Mouse (Mus musculus) monocyte, adult 59 days (primary cell): ENCODE measurements around the gene Olfr980. TPM values are rescaled to one million over a fixed set of nuclear protein-coding genes. Genes with fewer than 3 reads are reported as not detected.

Experiments
- total RNA-seq, 2 experiments: library from RNA; stranded (reverse); gene quantifications; one replicate each; pipeline ENCODE4 v1.2.4; 2023

The Olfr980 gene
- total RNA-seq, result not detected

DNA sequence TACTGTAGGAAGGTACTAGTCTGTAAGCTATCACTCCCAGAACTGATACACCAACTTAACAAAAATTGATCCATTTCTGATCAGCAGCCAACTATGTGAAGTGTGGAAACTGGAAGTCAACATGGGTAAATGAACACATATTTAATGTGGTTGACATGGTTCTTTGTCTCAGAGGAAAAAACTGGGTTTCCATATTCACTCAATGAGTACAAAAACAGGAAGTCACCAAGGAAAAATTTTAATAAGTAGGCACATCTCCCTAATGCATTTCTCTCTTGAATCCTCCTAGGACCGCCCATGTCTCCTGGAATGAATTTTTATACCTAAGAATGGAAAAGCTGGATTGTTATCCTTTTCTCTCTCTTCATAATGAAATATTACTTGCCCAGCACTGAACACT lies at the start of gene Olfr980:
Olfr980 (minus strand) TSS at position 101 of the 400 bp plus-strand sequence.

DNA sequence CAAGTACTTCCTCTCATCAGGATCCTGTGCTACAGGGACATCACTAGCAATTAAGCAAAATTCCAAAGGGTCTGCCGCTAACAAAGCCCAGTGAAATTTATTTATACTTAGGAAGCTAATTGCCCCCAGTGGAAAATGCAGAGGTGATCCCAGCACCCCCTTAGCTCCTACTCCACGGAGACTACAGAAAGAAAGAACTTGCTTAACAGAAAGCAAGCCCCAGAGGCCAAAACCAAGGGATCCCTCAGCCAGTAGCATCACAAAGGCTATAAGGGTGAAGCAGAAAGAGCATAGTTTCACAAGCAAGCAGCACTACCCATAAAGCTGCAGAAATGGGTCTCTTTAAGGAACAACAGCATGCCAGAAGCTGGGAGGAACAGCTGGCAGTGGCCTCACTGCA lies 11.8 kb upstream of the Olfr980 start, which contains the start of gene Olfr981:
Olfr981 (plus strand) TSS at position 301 of the 400 bp plus-strand sequence.

DNA sequence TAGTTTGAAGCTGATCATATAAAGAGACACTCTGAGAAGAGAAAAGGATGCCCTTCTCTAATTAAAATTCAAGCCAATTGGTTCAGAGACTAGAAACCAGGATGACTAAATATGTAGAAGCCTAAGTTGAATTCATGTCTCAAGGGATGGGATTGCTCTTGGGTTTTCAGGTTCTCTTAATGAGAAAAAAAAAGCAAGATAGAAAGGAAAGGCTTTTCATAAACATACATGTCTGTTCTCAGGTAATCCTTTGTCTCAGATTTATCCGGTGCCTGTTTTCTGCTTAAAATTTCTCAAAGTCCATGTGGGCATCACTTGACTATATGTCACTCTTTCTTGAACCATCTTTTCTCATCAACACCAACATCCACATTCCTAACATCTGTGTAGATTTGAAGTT lies 6.0 kb downstream of the Olfr980 start, which contains the start of gene Olfr979:
Olfr979 (minus strand) TSS at position 101 of the 400 bp plus-strand sequence.

DNA sequence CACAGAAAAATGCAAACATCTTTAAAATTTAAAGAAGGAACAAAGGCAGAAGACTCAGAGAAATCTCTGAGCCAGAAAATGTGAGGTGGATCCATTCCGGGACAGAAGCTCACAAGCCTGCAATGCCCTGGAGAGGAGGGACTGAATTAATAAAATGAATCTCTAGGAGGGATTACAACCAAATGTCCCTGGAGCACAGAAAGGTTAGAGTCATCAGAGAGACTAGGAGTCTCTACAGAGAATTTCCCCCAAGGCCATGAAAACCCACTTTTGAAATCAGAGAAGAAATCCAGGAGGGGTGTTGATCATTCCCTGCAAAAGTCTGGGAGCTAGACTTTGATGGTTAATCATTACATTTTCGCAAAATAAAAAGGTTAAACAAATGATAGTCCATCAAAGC lies 17.6 kb downstream of the Olfr980 start, which contains the start of gene Olfr978:
Olfr978 (plus strand) TSS at position 301 of the 400 bp plus-strand sequence.

DNA sequence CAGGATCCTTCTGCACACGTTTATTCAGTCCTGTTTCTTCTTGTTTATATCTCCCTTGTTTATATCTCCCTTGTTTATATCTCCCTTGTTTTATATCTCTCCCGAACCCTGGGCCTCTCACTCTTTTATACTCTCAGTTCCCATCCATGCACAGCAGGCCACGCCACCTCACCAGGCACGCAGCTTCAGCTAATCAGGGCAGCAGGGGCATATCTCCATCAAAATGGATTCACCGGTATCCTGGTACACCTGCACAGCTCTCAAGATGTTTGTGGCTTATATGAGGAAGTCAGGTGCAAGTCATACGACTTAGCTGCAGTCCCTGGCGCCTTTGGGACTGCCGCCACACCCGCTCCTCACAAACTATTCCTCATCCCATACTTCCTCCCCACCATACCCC lies 48.3 kb downstream of the Olfr980 start, which contains the start of gene Olfr976:
Olfr976 (minus strand) TSS at position 101 of the 400 bp plus-strand sequence.

Other genes starting within 250 kb of the Olfr980 start
- gene Olfr968, start 226.3 kb downstream of the Olfr980 start, total RNA-seq, result not detected
- not detected for gene Olfr969, start 218.6 kb downstream of the Olfr980 start, total RNA-seq
- not detected for gene Olfr970, start 200.7 kb downstream of the Olfr980 start, total RNA-seq
- gene Olfr971, start 172.7 kb downstream of the Olfr980 start, total RNA-seq, result not detected
- not detected for gene Olfr972, start 143.2 kb downstream of the Olfr980 start, total RNA-seq
- not detected for gene Olfr229, start 102.2 kb downstream of the Olfr980 start, total RNA-seq
- gene Olfr974, start 72.1 kb downstream of the Olfr980 start, total RNA-seq, result not detected
- not detected for gene Olfr975, start 57.5 kb downstream of the Olfr980 start, total RNA-seq
- gene Olfr976, start 48.4 kb downstream of the Olfr980 start, total RNA-seq, result not detected
- not detected for gene Olfr978, start 17.5 kb downstream of the Olfr980 start, total RNA-seq
- gene Olfr979, start 6.1 kb downstream of the Olfr980 start, total RNA-seq, result not detected
- not detected for gene Olfr981, start 11.9 kb upstream of the Olfr980 start, total RNA-seq
- not detected for gene Olfr982, start 64.2 kb upstream of the Olfr980 start, total RNA-seq
- not detected for gene Olfr983, start 84.0 kb upstream of the Olfr980 start, total RNA-seq
- not detected for gene Olfr984, start 104.6 kb upstream of the Olfr980 start, total RNA-seq
- gene Olfr985, start 120.6 kb upstream of the Olfr980 start, total RNA-seq, result not detected
- gene Tmem225, start 138.5 kb upstream of the Olfr980 start, total RNA-seq, result not detected
- gene Olfr986, start 171.3 kb upstream of the Olfr980 start, total RNA-seq, result not detected
- 1 to 10 TPM; 1.5 to 2.0 TPM for gene Zfp202, start 182.7 kb upstream of the Olfr980 start, total RNA-seq